Mouse (Mus musculus) hindbrain, embryonic 11.5 days (tissue): ENCODE measurements around the gene Ppara. TPM values are rescaled to one million over a fixed set of nuclear protein-coding genes. Genes with fewer than 3 reads are reported as not detected.

Experiments used
- ATAC-seq: fragments of 200-750 bp; cut with Nextera tagmentation; 2 replicates; pipeline ENCODE4 v1.8.0; 2017; ENCODE audit warnings: mild to moderate bottlenecking, moderate TSS enrichment, moderate library complexity; ENCODE audit not compliant: low FRiP score
- DNase-seq: peaks from one replicate; pipeline ENCODE4 v3.0.0-alpha.2; 2015; ENCODE audit warnings: low spot score
- H3K27ac ChIP-seq: fragments of 300-500 bp; sonication (generic); 2 replicates; pipeline ENCODE4 v1.5.1; 2014; ENCODE audit warnings: mild to moderate bottlenecking, low read depth, low read length
- H3K27me3 ChIP-seq: fragments of 300-500 bp; sonication (generic); 2 replicates; pipeline ENCODE4 v1.6.1; 2014; ENCODE audit warnings: mild to moderate bottlenecking, low read length, moderate library complexity, mixed read lengths; ENCODE audit not compliant: control insufficient read depth, insufficient read depth
- H3K36me3 ChIP-seq: fragments of 300-500 bp; sonication (generic); 2 replicates; pipeline ENCODE4 v1.6.1; 2014; ENCODE audit warnings: mild to moderate bottlenecking, low read length, moderate library complexity, mixed read lengths; ENCODE audit not compliant: control insufficient read depth, insufficient read depth
- H3K4me1 ChIP-seq: fragments of 300-500 bp; sonication (generic); replicated peaks from 2 replicates; pipeline ENCODE4 v1.6.1; 2014; ENCODE audit warnings: low read length, mixed read lengths; ENCODE audit not compliant: control insufficient read depth, insufficient read depth
- H3K4me2 ChIP-seq: fragments of 300-500 bp; sonication (generic); replicated peaks from 2 replicates; pipeline ENCODE4 v1.6.1; 2014; ENCODE audit warnings: mild to moderate bottlenecking, low read depth, low read length
- H3K4me3 ChIP-seq: fragments of 300-500 bp; sonication (generic); 2 replicates; pipeline ENCODE4 v1.5.1; 2014; ENCODE audit warnings: low read depth, low read length
- H3K9ac ChIP-seq: fragments of 300-500 bp; sonication (generic); 2 replicates; pipeline ENCODE4 v1.6.1; 2014; ENCODE audit warnings: low read depth, low read length
- H3K9me3 ChIP-seq: fragments of 300-500 bp; sonication (generic); 2 replicates; pipeline ENCODE4 v1.6.1; 2016; ENCODE audit warnings: low read length; ENCODE audit not compliant: control insufficient read depth
- WGBS: fragments of 180-500 bp; shearing (Covaris S2); extraction: QIAGEN DNeasy Blood & Tissue Kit; methylation state at CpG from one replicate; pipeline ENCODE4 v1.1.7; 2014; 5-methylcytosine and 5-hydroxymethylcytosine counted together
- polyA plus RNA-seq: library from polyadenylated mRNA; unstranded; fragments of >200 nt; fragmentation: Nextera tagmentation; extraction: Ambion mirVana; gene quantifications from 2 replicates; pipeline ENCODE4 v1.2.1, GENCODE M21; 2014

The Ppara gene
- polyA plus RNA-seq, 1 experiment from 2014 or later: 1.5 TPM

GRCm38 (mm10) chr15:85715059-85715458, 19.7 kb upstream of the Ppara start:
- Histone ChIP-seq H3K27ac (no peak overlapping the region), H3K4me3 (no peak overlapping the region), H3K27me3 (0 out of 2 replicates have a peak, but pooled peaks cover 6% of the 10 kb centered on the region), H3K9me3 (no peaks in the 10 kb centered on the region), H3K4me2 (no peak overlapping the region), H3K36me3 (no peaks in the 10 kb centered on the region), H3K9ac (no peak overlapping the region), H3K4me1 (no peaks in the 10 kb centered on the region)
- DNase-seq (no peak), ATAC-seq (no peak)
- 79% methylated on average over 3 of the region's 3 CpGs for WGBS

- no peak overlapping the region for H3K9ac ChIP-seq
- WGBS: 10% methylated on average over 7 of the region's 7 CpGs
- no peaks in the 10 kb centered on the region for H3K4me1 ChIP-seq
- no peaks in the 10 kb centered on the region for H3K36me3 ChIP-seq
- no peak overlapping the region for H3K4me2 ChIP-seq
- DNase-seq: peak; percentile 88
- H3K4me3 ChIP-seq: no peak overlapping the region
- ATAC-seq: no peak
- H3K27me3 ChIP-seq: 0 out of 2 replicates have a peak, but pooled peaks cover 6% of the 10 kb centered on the region
- no peaks in the 10 kb centered on the region for H3K9me3 ChIP-seq
- H3K27ac ChIP-seq: no peak overlapping the region
Measured at GRCm38 (mm10) chr15:85716045-85716444, 18.7 kb upstream of the Ppara start.

GRCm38 (mm10) chr15:85716591-85716990, 18.2 kb upstream of the Ppara start:
- WGBS: 80% methylated on average over 5 of the region's 5 CpGs
- H3K27ac ChIP-seq: no peak overlapping the region
- DNase-seq (no peak), ATAC-seq (no peak)
- H3K9me3 ChIP-seq: no peaks in the 10 kb centered on the region
- H3K9ac ChIP-seq: no peak overlapping the region
- H3K4me2 ChIP-seq: no peak overlapping the region
- no peaks in the 10 kb centered on the region for H3K4me1 ChIP-seq
- H3K27me3 ChIP-seq: 0 out of 2 replicates have a peak, but pooled peaks cover 3% of the 10 kb centered on the region
- H3K4me3 ChIP-seq: no peak overlapping the region
- H3K36me3 ChIP-seq: no peaks in the 10 kb centered on the region

- Histone ChIP-seq H3K4me1 (no peaks in the 10 kb centered on the region), H3K9me3 (no peaks in the 10 kb centered on the region), H3K36me3 (no peaks in the 10 kb centered on the region), H3K4me2 (no peak overlapping the region), H3K27me3 (no peaks in the 10 kb centered on the region), H3K4me3 (no peak overlapping the region), H3K27ac (no peak overlapping the region), H3K9ac (no peak overlapping the region)
- DNase-seq: no peak
- ATAC-seq: no peak
- WGBS: 69% methylated on average over 4 of the region's 4 CpGs
Measured at GRCm38 (mm10) chr15:85717008-85717407, 17.8 kb upstream of the Ppara start.

- ATAC-seq: no peak
- no peak overlapping the region for H3K9ac ChIP-seq
Measured at GRCm38 (mm10) chr15:85717800-85718199, 17.0 kb upstream of the Ppara start.

GRCm38 (mm10) chr15:85719017-85719416, 15.8 kb upstream of the Ppara start:
- ATAC-seq: no peak
- H3K9ac ChIP-seq: no peak overlapping the region
- H3K4me2 ChIP-seq: no peak overlapping the region
- H3K9me3 ChIP-seq: no peaks in the 10 kb centered on the region
- no peaks in the 10 kb centered on the region for H3K4me1 ChIP-seq
- no peaks in the 10 kb centered on the region for H3K36me3 ChIP-seq
- 84% methylated on average over 7 of the region's 7 CpGs for WGBS
- H3K27ac ChIP-seq: no peak overlapping the region
- no peaks in the 10 kb centered on the region for H3K27me3 ChIP-seq
- H3K4me3 ChIP-seq: no peak overlapping the region
- no peak for DNase-seq

More at GRCm38 (mm10) chr15:85717800-85718199, 17.0 kb upstream of the Ppara start:
- Histone ChIP-seq H3K36me3 (no peaks in the 10 kb centered on the region), H3K4me2 (no peak overlapping the region), H3K4me3 (no peak overlapping the region), H3K27ac (no peak overlapping the region), H3K4me1 (no peaks in the 10 kb centered on the region), H3K27me3 (no peaks in the 10 kb centered on the region), H3K9me3 (no peaks in the 10 kb centered on the region)
- DNase-seq: no peak
- 81% methylated on average over 2 of the region's 2 CpGs for WGBS

GRCm38 (mm10) chr15:85720366-85720841, 14.4 kb upstream of the Ppara start:
- Histone ChIP-seq H3K9me3 (no peaks in the 10 kb centered on the region), H3K4me2 (no peak overlapping the region), H3K27ac (no peak overlapping the region), H3K4me1 (no peaks in the 10 kb centered on the region), H3K4me3 (no peak overlapping the region), H3K27me3 (no peaks in the 10 kb centered on the region; the same call in 1 of the 2 replicates), H3K36me3 (no peaks in the 10 kb centered on the region), H3K9ac (no peak overlapping the region)
- WGBS: 70% methylated on average over 6 of the region's 6 CpGs
- no peak for ATAC-seq
- DNase-seq: no peak

- no peak for DNase-seq
- WGBS: 49% methylated on average over 11 of the region's 11 CpGs
- Histone ChIP-seq H3K27ac (no peak overlapping the region), H3K36me3 (no peaks in the 10 kb centered on the region), H3K4me2 (no peak overlapping the region), H3K27me3 (no peaks in the 10 kb centered on the region; the same call in 1 of the 2 replicates), H3K4me3 (no peak overlapping the region), H3K9me3 (no peaks in the 10 kb centered on the region), H3K4me1 (no peaks in the 10 kb centered on the region), H3K9ac (no peak overlapping the region)
- ATAC-seq: no peak
Measured at GRCm38 (mm10) chr15:85724271-85725165, 10.3 kb upstream of the Ppara start.

- no peaks in the 10 kb centered on the region for H3K4me1 ChIP-seq
- no peak overlapping the region for H3K27ac ChIP-seq
- H3K4me3 ChIP-seq: no peak overlapping the region
- H3K9me3 ChIP-seq: no peaks in the 10 kb centered on the region
- peaks cover 12% of the 10 kb centered on the region for H3K27me3 ChIP-seq
- no peak for ATAC-seq
- WGBS: 89% methylated on average over 5 of the region's 5 CpGs
- H3K9ac ChIP-seq: no peak overlapping the region
- H3K36me3 ChIP-seq: no peaks in the 10 kb centered on the region
- DNase-seq: no peak
- no peak overlapping the region for H3K4me2 ChIP-seq
Measured at GRCm38 (mm10) chr15:85728224-85728623, 6.6 kb upstream of the Ppara start.
